Mouse (Mus musculus) thymus, adult 18-20 months (tissue): ENCODE data around the gene Wipf2.

Source experiments
- DNase-seq, 2 experiments: peaks; one replicate each; pipeline ENCODE4 v3.0.0; 2022; ENCODE audit warnings: mixed read lengths in 2 of 2

Gene Wipf2

GRCm38 (mm10) chr11:98944897-98945604 is 81.6 kb downstream of the Wipf2 start:
- peak in 1 of 2 experiments; percentile 74 for DNase-seq

GRCm38 (mm10) chr11:98945605-98945977 is 82.2 kb downstream of the Wipf2 start:
- no peak for DNase-seq

- DNase-seq = no peak
These were observed 84.6 kb downstream of the Wipf2 start for GRCm38 (mm10) chr11:98947969-98948569.

- no peak for DNase-seq
These were observed 86.0 kb downstream of the Wipf2 start for GRCm38 (mm10) chr11:98949242-98949957.

GRCm38 (mm10) chr11:98949958-98950460 is 86.6 kb downstream of the Wipf2 start:
- DNase-seq = no peak

- DNase-seq = no peak
These were observed 87.0 kb downstream of the Wipf2 start for GRCm38 (mm10) chr11:98950484-98950883.

GRCm38 (mm10) chr11:98951026-98951906 is 87.8 kb downstream of the Wipf2 start:
- no peak for DNase-seq

GRCm38 (mm10) chr11:98952111-98952510 is 88.7 kb downstream of the Wipf2 start:
- DNase-seq = no peak

GRCm38 (mm10) chr11:98952736-98953135 is 89.3 kb downstream of the Wipf2 start:
- no peak for DNase-seq

GRCm38 (mm10) chr11:98953361-98953760 is 89.9 kb downstream of the Wipf2 start:
- no peak for DNase-seq

GRCm38 (mm10) chr11:98953835-98954320 is 90.4 kb downstream of the Wipf2 start:
- no peak for DNase-seq

GRCm38 (mm10) chr11:98954373-98954772 is 90.9 kb downstream of the Wipf2 start:
- DNase-seq = no peak
